Mouse (Mus musculus) CH12.LX (cell line): ENCODE data around the gene Cdcp1. TPM values are rescaled to one million over a fixed set of nuclear protein-coding genes. Genes with fewer than 3 reads are reported as not detected.

ENCODE experiments used
- DNase-seq: peaks from one replicate; pipeline ENCODE4 v3.0.0-alpha.2; 2013; ENCODE audit errors: extremely low read depth
- H3K27ac ChIP-seq: 2 replicates; pipeline ENCODE4 v1.5.1; 2012; ENCODE audit warnings: low read depth, mild to moderate bottlenecking, control low read depth, moderate library complexity; ENCODE audit not compliant: insufficient read depth
- H3K27me3 ChIP-seq: replicated peaks from 2 replicates; pipeline ENCODE3; 2012; ENCODE audit warnings: inconsistent platforms
- H3K36me3 ChIP-seq, 2 experiments: replicated peaks in 1 of 2; 2 replicates each; pipeline versions ENCODE3 to v1.6.1; 2012; ENCODE audit warnings: inconsistent platforms in 1 of 2, low read length in 1 of 2, mild to moderate bottlenecking in 1 of 2, mixed read lengths in 1 of 2, moderate library complexity in 1 of 2; ENCODE audit not compliant: control insufficient read depth in 1 of 2, insufficient read depth in 1 of 2
- H3K4me1 ChIP-seq, 2 experiments: 2 replicates each; pipeline ENCODE4 v1.6.1; 2012; ENCODE audit warnings: inconsistent platforms in 1 of 2, moderate library complexity in 1 of 2; ENCODE audit not compliant: insufficient read depth in 2 of 2, control insufficient read depth in 1 of 2
- H3K4me2 ChIP-seq: 2 replicates; pipeline ENCODE4 v1.6.1; 2012; ENCODE audit warnings: low read depth, mild to moderate bottlenecking, control low read depth; ENCODE audit not compliant: poor library complexity, insufficient read depth, severe bottlenecking
- H3K4me3 ChIP-seq, 3 experiments: fragments of 150-350 bp in 1 of 3; sonication (generic) in 1 of 3; replicated peaks in 1 of 3; 2 replicates each; pipeline versions ENCODE3 to v1.5.1; 2011 to 2012; ENCODE audit warnings: low read depth in 2 of 3, low read length in 2 of 3, mild to moderate bottlenecking in 2 of 3, moderate library complexity in 2 of 3, control low read depth in 1 of 3, improper control_type of control experiment in 1 of 3, inconsistent platforms in 1 of 3, mixed read lengths in 1 of 3; ENCODE audit not compliant: poor library complexity in 1 of 3
- H3K79me2 ChIP-seq: replicated peaks from 2 replicates; pipeline ENCODE4 v1.6.1; 2012; ENCODE audit warnings: mild to moderate bottlenecking, moderate library complexity; ENCODE audit not compliant: control insufficient read depth, poor library complexity, insufficient read depth, severe bottlenecking; ENCODE audit errors: extremely low read depth
- H3K9ac ChIP-seq: 2 replicates; pipeline ENCODE4 v1.6.1; 2012; ENCODE audit warnings: low read depth, mild to moderate bottlenecking, control low read depth, moderate library complexity; ENCODE audit not compliant: insufficient read depth
- H3K9me3 ChIP-seq: replicated peaks from 2 replicates; pipeline ENCODE3; 2012; ENCODE audit warnings: low read length, inconsistent platforms, mixed read lengths
- CHD1 ChIP-seq: IDR thresholded peaks from 2 replicates; pipeline ENCODE4 v1.6.1; 2012; ENCODE audit warnings: low read depth, low read length, improper control_type of control experiment, inconsistent platforms
- CHD2 ChIP-seq: IDR thresholded peaks from 2 replicates; pipeline ENCODE4 v1.6.1; 2011; ENCODE audit warnings: low read length, improper control_type of control experiment
- E2F4 ChIP-seq: IDR thresholded peaks from 2 replicates; pipeline ENCODE4 v1.6.1; 2011; ENCODE audit warnings: low read depth, low read length, improper control_type of control experiment; ENCODE audit not compliant: insufficient replicate concordance
- ELF1 ChIP-seq: IDR thresholded peaks from 2 replicates; pipeline ENCODE4 v1.6.1; 2014; ENCODE audit warnings: low read depth, mild to moderate bottlenecking, inconsistent platforms, low read length, improper control_type of control experiment
- ETS1 ChIP-seq: conservative IDR thresholded peaks from 2 replicates; pipeline ENCODE4 v1.6.1; 2012; ENCODE audit warnings: low read depth, mild to moderate bottlenecking, inconsistent platforms, low read length, improper control_type of control experiment, moderate library complexity
- GABPA ChIP-seq: IDR thresholded peaks from 2 replicates; pipeline ENCODE4 v1.6.1; 2012; ENCODE audit warnings: low read depth, low read length, improper control_type of control experiment, inconsistent platforms; ENCODE audit not compliant: insufficient replicate concordance
- JUN ChIP-seq: IDR thresholded peaks from 2 replicates; pipeline ENCODE4 v1.6.1; 2011; ENCODE audit warnings: low read depth, mild to moderate bottlenecking, low read length, improper control_type of control experiment, moderate library complexity; ENCODE audit not compliant: insufficient read depth
- KAT2A ChIP-seq: IDR thresholded peaks from 2 replicates; pipeline ENCODE4 v1.6.1; 2012; ENCODE audit warnings: low read length, improper control_type of control experiment, inconsistent platforms; ENCODE audit not compliant: insufficient replicate concordance
- MAFK ChIP-seq: IDR thresholded peaks from 2 replicates; pipeline ENCODE4 v1.6.1; 2011; ENCODE audit warnings: low read length, improper control_type of control experiment; ENCODE audit not compliant: insufficient replicate concordance
- MEF2A ChIP-seq: IDR thresholded peaks from 2 replicates; pipeline ENCODE4 v1.6.1; 2014; ENCODE audit warnings: low read depth, mild to moderate bottlenecking, inconsistent platforms, low read length, improper control_type of control experiment, borderline replicate concordance
- MYC ChIP-seq: IDR thresholded peaks from 2 replicates; pipeline ENCODE4 v1.6.1; 2011; ENCODE audit warnings: low read depth, mild to moderate bottlenecking, improper control_type of control experiment, low read length
- NELFE ChIP-seq: IDR thresholded peaks from 2 replicates; pipeline ENCODE4 v1.6.1; 2011; ENCODE audit warnings: low read depth, low read length, improper control_type of control experiment
- NRF1 ChIP-seq: IDR thresholded peaks from 2 replicates; pipeline ENCODE4 v1.6.1; 2014; ENCODE audit warnings: low read depth, mild to moderate bottlenecking, inconsistent platforms, low read length, improper control_type of control experiment, moderate library complexity
- RCOR1 ChIP-seq: conservative IDR thresholded peaks from 2 replicates; pipeline ENCODE4 v1.6.1; 2012; ENCODE audit warnings: low read depth, mild to moderate bottlenecking, inconsistent platforms, low read length, improper control_type of control experiment
- SIN3A ChIP-seq: IDR thresholded peaks from 2 replicates; pipeline ENCODE4 v1.6.1; 2012; ENCODE audit warnings: low read length, improper control_type of control experiment, inconsistent platforms
- SMC3 ChIP-seq: IDR thresholded peaks from 2 replicates; pipeline ENCODE4 v1.6.1; 2011; ENCODE audit warnings: low read depth, low read length, improper control_type of control experiment
- USF2 ChIP-seq: conservative IDR thresholded peaks from 2 replicates; pipeline ENCODE4 v1.6.1; 2011; ENCODE audit warnings: low read depth, low read length, improper control_type of control experiment
- ZKSCAN1 ChIP-seq: IDR thresholded peaks from 2 replicates; pipeline ENCODE4 v1.6.1; 2012; ENCODE audit warnings: low read depth, inconsistent platforms, low read length, improper control_type of control experiment, borderline replicate concordance
- ZMIZ1 ChIP-seq: IDR thresholded peaks from 2 replicates; pipeline ENCODE4 v1.6.1; 2012; ENCODE audit warnings: low read depth, mild to moderate bottlenecking, inconsistent platforms, low read length, improper control_type of control experiment
- ZNF384 ChIP-seq: IDR thresholded peaks from 2 replicates; pipeline ENCODE4 v1.6.1; 2012; ENCODE audit warnings: low read depth, low read length, improper control_type of control experiment, inconsistent platforms
- dilution Hi-C: fragments of 300-500 bp; cut with MboI; formaldehyde crosslinking; loops from 2 replicates; pipeline ENCODE4 v1.14.3; 2020; ENCODE audit warnings: low sequenced_read_pairs; ENCODE audit not compliant: extremely low pct_unique_long_range_greater_than_20kb, extremely low pct_ligation_motif_present
- in situ Hi-C: fragments of 300-500 bp; cut with MboI; formaldehyde crosslinking; loops from 3 replicates; pipeline ENCODE4 v1.14.3; 2019; ENCODE audit warnings: low sequenced_read_pairs, low pct_ligation_motif_present, low pct_unique_long_range_greater_than_20kb, mixed read lengths
- polyA plus RNA-seq: library from polyadenylated mRNA; unstranded; fragments of >175 nt; gene quantifications from 2 replicates; pipeline ENCODE4 v1.2.1, GENCODE M21; 2012; ENCODE audit warnings: low read depth; ENCODE audit not compliant: insufficient read length
- total RNA-seq, 2 experiments: library from RNA; depleted of rRNA; stranded (reverse); fragments of 300-350 nt in 1 of 2; fragments of >200 nt in 1 of 2; gene quantifications; 2 replicates each; pipeline ENCODE4 v1.2.3; 2012 to 2014

Cdcp1 gene
- total and polyA plus RNA-seq, 3 experiments: 3.1 to 5.9 (median 3.6) TPM

DNA sequence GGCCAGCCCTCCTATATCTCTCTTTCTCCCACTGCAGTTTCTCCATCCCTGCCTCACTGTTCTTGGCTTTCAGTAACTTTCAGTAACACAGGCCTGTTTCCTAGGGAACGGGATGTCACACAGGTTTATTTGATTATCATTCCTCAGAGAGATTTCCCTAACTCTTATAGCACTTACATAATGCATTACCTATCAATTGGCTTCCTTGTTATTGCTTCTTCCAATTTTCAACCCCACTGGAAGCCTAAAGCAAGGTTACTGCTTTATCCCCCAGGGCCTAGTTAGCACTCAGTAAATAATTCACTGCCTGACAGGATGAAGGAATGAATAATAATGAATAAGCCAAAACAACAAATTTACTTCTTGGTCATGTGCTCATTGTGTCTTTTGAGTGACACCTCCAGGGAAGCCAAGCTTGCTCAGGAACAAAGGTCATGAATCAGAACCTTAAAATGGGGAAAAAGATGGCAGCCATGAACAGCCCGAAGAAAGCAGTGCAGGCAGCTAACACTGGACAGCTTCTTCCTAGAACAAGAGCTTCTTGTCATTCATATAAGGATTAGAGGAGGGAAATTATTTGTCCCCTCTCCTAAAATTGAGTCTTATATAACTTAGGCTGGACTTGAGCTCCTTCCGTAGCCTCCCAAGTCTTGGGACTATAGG lies 49.9 kb downstream of the Cdcp1 start:
- H3K4me1 ChIP-seq: peaks cover 2 to 5% of the 10 kb centered on the region in 2 experiments; a peak in 1 of 4 replicates

DNA sequence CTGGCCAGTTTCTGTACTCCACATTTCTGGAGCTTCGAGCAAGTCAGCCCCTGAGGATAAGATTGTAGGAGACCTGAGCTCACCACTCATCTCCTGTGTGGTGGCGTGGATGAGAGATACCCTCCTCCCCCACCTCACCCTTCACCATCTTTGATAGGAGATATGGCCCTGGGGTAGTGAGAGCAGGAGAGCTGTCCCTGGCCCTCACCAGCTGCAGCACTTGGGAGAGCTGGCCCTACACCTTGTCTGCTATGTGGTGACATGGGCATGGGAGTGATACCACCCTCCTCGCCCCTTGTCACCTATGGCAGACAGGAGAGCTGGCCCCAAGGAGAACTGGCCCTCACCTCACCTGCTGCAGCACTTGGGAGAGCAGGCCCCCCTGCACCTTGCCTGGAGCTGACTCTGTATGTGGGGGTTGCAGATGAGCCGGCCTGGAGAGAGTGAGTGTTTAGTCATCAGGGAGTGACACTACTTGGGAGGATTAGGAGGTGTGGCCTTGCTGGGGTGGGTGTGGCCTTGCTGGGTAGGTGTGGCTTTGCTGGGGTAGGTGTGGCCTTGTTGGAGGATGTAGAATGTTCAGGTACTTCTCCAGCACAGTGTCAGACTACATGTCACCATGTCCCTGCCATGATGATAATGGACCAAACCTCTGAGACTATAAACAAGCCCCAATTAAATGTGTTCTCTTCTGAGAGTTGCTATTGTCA lies 52.7 kb downstream of the Cdcp1 start:
- H3K36me3 ChIP-seq: no peaks in the 10 kb centered on the region
- H3K4me2 ChIP-seq: no peak overlapping the region
- H3K79me2 ChIP-seq: no peaks in the 10 kb centered on the region
- H3K27ac ChIP-seq: no peak overlapping the region
- DNase-seq: no peak
- H3K4me3 ChIP-seq: no peak overlapping the region
- H3K9ac ChIP-seq: no peak overlapping the region
- dilution Hi-C loops: no loop called here
- in situ Hi-C loops: loop anchor here (5.0 kb wide), 1 partner anchor 94 kb away; no protein-coding TSS in a partner anchor
- no peak for TF ChIP-seq CHD1
- TF ChIP-seq ZNF384: no peak
- no peak for TF ChIP-seq USF2
- no peak for TF ChIP-seq ELF1
- TF ChIP-seq SIN3A: no peak
- no peak for TF ChIP-seq RCOR1
- TF ChIP-seq ETS1: no peak
- TF ChIP-seq CHD2: no peak
- H3K27me3 ChIP-seq: no peaks in the 10 kb centered on the region
- H3K4me1 ChIP-seq: peaks cover 5 to 8% of the 10 kb centered on the region in 2 experiments; a peak in 3 of 4 replicates
- H3K9me3 ChIP-seq: peaks cover 4% of the 10 kb centered on the region

More for the DNA sequence above, 49.9 kb downstream of the Cdcp1 start:
- H3K4me3 ChIP-seq: no peak overlapping the region
- peaks cover 0 to 2% of the 10 kb centered on the region in 2 experiments for H3K36me3 ChIP-seq
- DNase-seq: no peak
- H3K27me3 ChIP-seq: no peaks in the 10 kb centered on the region
- peaks cover 4% of the 10 kb centered on the region for H3K9me3 ChIP-seq
- H3K4me2 ChIP-seq: no peak overlapping the region
- dilution Hi-C loops (no loop called here), in situ Hi-C loops (no loop called here)
- no peak for TF ChIP-seq MYC
- no peak for TF ChIP-seq KAT2A
- TF ChIP-seq RCOR1: no peak
- no peak for TF ChIP-seq CHD1
- TF ChIP-seq NRF1: no peak
- TF ChIP-seq E2F4: no peak
- no peak for TF ChIP-seq ZKSCAN1
- no peak for TF ChIP-seq ELF1
- no peak for TF ChIP-seq JUN
- TF ChIP-seq NELFE: no peak
- no peak for TF ChIP-seq GABPA
- TF ChIP-seq MAFK: no peak
- no peak for TF ChIP-seq SMC3
- no peak for TF ChIP-seq MEF2A
- TF ChIP-seq CHD2: no peak
- no peak for TF ChIP-seq ZMIZ1
- no peak overlapping the region for H3K27ac ChIP-seq
- no peaks in the 10 kb centered on the region for H3K79me2 ChIP-seq
- no peak overlapping the region for H3K9ac ChIP-seq
